Mouse (Mus musculus): ENCODE results near the gene Adam1b. TPM values are rescaled to one million over a fixed set of nuclear protein-coding genes. Genes with fewer than 3 reads are reported as not detected.

Gene Adam1b
- not detected in 2 replicates for polyA plus RNA-seq (2015; fragmentation: Nextera tagmentation; extraction: Ambion mirVana)

DNA sequence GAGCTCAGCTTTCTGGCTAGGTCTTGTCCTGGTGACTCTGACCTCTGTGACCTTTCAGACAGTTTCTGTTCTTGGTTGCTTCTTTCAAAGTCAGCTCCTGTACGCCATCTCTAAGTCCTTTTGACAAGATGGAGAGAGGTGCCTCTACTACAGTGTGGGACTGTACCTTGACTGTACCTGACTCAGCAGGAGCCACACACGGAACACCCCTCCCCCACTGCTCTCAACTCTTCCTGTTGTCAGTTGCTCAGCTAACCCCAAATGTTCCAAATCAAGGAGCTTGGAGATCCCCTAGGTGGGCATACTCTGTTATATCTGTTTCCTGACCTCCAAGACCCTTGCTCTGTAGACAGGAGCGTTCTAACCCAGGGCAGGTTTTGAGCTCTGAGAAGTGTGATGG lies at the start of gene Adam1b:
Gene Adam1b, minus strand, starts transcription at position 205 of the 400 bp plus-strand sequence.
- Histone ChIP-seq H3K9ac (no peak within 1 kb of the TSS), H3K4me1 (replicated peaks) (no peaks in the 10 kb centered on the region), H3K4me3 (no peak within 1 kb of the TSS), H3K27me3 (no peaks in the 10 kb centered on the region), H3K9me3 (no peaks in the 10 kb centered on the region), H3K27ac (replicated peaks) (no peak within 1 kb of the TSS), H3K4me2 (no peak within 1 kb of the TSS), H3K36me3 (no peaks in the 10 kb centered on the region)
- ATAC-seq (ENCODE audit: low read depth): no peak
- 86% methylated on average over 3 of the region's 3 CpGs for WGBS

DNA sequence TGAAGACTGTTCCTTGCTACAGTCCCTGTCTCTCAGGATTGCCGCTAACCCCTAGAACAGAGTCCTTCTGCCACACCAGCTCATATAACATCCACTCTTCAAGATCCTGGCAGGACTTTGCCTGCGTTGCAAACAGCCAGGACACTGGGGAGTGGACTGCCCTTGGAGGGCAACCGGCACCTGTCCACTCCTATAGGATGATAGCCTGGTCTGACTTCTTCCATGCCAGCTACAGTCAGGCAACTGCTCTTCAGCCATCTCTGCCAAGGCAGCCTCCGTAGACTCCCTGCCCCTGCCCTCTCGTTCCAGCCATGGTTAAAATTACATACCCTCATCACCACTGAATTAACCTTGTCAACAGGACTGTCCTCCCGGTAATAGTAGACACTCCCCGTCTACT lies 46.0 kb upstream of the Adam1b start:
- H3K36me3 ChIP-seq: no peaks in the 10 kb centered on the region
- no peak overlapping the region for H3K4me3 ChIP-seq
- no peaks in the 10 kb centered on the region for H3K27me3 ChIP-seq
- H3K9me3 ChIP-seq: no peaks in the 10 kb centered on the region
- no peak overlapping the region for H3K9ac ChIP-seq
- 86% methylated on average over 7 of the region's 7 CpGs for WGBS
- no peak overlapping the region for H3K4me2 ChIP-seq
- ATAC-seq (ENCODE audit: low read depth): no peak
- H3K4me1 ChIP-seq (replicated peaks): peaks cover 13% of the 10 kb centered on the region
- no peak overlapping the region for H3K27ac ChIP-seq (replicated peaks)

DNA sequence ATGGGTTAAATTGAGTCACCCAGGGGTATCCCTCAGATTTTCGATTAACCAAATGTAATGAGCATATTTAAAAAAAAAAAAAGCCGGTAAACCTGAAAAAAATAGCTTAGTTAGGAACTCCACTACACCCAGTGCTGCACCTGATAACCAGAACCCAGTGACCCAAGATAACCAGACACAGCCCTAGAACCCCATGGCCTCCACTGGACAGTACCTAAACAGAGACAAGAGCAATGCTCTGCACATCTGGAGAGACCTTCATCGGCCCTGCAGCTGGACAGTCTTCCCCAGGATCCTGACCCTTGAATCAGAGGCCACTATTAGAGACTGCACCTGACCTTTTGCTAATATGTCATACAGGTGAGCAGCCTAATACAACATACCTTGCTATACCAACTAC lies 43.8 kb upstream of the Adam1b start:
- WGBS: 92% methylated on average over 3 of the region's 3 CpGs
- no peak for ATAC-seq (ENCODE audit: low read depth)

DNA sequence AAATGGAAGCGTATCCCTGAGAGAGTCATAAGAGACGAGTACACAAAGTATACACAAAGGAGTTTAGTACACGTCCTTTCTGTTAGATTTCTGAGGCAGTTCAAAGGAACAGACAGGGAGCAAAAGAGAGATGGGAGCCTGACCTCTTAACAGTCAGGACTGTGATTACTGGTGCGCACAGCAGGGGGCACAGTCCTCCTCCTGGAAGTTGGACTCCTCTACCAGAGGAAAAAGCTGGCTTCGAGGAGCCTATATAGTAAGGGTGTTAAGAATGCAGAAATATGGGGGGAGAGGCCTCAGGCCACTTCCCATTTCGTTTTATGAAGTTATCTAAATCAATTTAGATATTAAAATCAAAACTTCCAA lies 43.3 kb upstream of the Adam1b start:
- H3K4me1 ChIP-seq (replicated peaks): peaks cover 36% of the 10 kb centered on the region
- H3K9ac ChIP-seq: peak overlapping the region; percentile 93
- no peaks in the 10 kb centered on the region for H3K27me3 ChIP-seq
- H3K27ac ChIP-seq (replicated peaks): peak overlapping the region; percentile 97; the same call in 1 of the 2 replicates
- peak; percentile 36; the same call in 1 of the 2 replicates for ATAC-seq (ENCODE audit: low read depth)
- no peaks in the 10 kb centered on the region for H3K36me3 ChIP-seq
- no peaks in the 10 kb centered on the region for H3K9me3 ChIP-seq
- H3K4me2 ChIP-seq: peak overlapping the region; percentile 79
- peak overlapping the region; percentile 83 for H3K4me3 ChIP-seq
- whole genome bisulfite sequencing: 33% methylated on average over 6 of the region's 6 CpGs

More for the DNA sequence above, 43.8 kb upstream of the Adam1b start:
- Histone ChIP-seq H3K4me3 (no peak overlapping the region), H3K27ac (replicated peaks) (no peak overlapping the region), H3K4me2 (no peak overlapping the region), H3K36me3 (no peaks in the 10 kb centered on the region), H3K9me3 (no peaks in the 10 kb centered on the region), H3K4me1 (replicated peaks) (peaks cover 34% of the 10 kb centered on the region), H3K9ac (no peak overlapping the region), H3K27me3 (no peaks in the 10 kb centered on the region)

DNA sequence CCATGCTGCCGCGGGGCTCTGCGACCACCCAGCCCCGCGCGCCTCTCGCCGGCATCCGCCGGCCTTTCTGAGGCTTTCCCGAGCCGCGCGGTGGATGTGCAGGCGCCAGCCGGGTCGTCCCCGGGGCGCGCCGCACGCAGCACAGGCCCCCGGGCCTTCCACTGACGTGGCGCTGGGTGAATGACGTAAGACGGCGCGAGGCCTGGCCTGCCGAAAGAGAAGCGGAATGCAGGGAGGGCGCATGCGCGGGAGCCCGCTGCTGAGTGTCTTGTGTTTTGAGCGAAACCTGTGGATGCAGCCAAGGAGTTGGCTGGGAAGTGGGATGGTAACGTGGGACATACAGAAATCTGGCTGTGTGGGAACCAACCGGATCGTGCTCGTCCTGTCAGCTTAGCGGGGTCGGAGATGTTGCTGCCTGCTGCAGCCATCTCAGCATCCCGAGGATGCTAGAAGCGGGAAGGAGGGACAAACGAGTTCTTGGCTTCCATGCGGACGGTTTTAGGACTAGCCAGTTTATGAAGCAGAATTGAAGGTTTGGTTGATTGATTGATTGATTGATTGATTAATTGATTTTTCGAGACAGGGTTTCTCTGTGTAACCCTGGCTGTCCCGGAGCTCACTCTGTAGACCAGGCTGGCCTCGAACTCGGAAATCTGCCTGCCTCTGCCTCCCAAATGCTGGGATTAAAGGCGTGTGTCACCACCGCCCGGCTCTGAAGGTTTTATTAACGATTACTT lies 42.7 kb upstream of the Adam1b start, which contains the start of gene Mapkapk5:
Gene Mapkapk5, minus strand, starts transcription at position 113 of the 737 bp plus-strand sequence.
- Histone ChIP-seq H3K36me3 (no peaks in the 10 kb centered on the region), H3K9me3 (no peaks in the 10 kb centered on the region), H3K27ac (replicated peaks) (peak within 1 kb of the TSS; percentile 97), H3K4me2 (peak within 1 kb of the TSS; percentile 79), H3K4me1 (replicated peaks) (peaks cover 36% of the 10 kb centered on the region), H3K9ac (peak within 1 kb of the TSS; percentile 93), H3K27me3 (no peaks in the 10 kb centered on the region), H3K4me3 (peak within 1 kb of the TSS; percentile 83)
- ATAC-seq (ENCODE audit: low read depth): peak; percentile 92
- WGBS: 2% methylated on average over 55 of the region's 55 CpGs

DNA sequence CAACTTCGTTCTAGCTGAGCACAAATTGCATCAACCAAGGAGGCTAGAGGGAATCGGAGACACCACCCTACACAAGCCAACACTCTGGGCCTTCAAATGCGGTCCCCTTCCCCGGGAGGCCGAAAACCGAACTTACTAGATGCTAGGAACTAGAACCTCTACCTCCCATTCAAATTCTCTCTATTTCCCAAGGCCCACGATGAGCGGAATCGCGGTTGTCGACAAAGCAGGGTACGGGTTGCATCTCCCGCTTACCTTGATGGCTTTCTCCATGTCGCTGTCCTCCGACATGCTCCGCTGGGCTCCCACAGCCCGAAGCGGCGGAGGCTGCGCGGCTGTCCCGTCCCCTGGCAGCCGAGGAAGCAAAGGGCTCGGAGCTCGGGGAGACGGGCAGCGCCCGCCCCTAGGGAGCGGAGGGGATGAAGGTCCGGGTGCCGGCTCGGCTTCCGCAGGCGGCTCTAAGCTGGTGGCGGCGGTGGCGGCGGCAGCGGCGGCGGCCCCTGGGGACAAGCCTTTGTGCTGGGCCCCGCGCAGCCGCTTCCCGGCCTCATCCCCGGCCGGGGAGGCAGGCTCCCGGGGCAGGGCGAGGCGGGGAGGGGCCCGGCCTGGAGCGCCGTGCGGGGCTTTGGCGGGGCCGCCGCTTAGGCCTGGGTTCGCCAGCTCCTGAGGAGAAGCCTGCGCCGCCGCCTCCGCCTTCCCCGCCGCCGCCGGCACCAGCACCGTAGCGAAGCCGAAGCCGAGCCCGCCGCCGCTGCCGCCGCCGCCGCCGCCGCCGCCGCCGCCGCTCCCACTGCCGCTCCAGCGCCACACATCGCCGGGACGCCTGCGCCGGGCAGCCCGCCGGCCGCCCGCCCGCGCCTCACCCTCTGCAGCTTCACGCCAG lies 41.9 kb upstream of the Adam1b start, which contains the start of the genes Adam1a and Gm42878:
Gene Adam1a, minus strand, starts transcription at position 573 of the 883 bp plus-strand sequence.
Gene Gm42878, minus strand, starts transcription at position 573 of the 883 bp plus-strand sequence.
- ATAC-seq (ENCODE audit: low read depth): peak; percentile 62
- WGBS: under 1% methylated on average over 58 of the region's 97 CpGs

DNA sequence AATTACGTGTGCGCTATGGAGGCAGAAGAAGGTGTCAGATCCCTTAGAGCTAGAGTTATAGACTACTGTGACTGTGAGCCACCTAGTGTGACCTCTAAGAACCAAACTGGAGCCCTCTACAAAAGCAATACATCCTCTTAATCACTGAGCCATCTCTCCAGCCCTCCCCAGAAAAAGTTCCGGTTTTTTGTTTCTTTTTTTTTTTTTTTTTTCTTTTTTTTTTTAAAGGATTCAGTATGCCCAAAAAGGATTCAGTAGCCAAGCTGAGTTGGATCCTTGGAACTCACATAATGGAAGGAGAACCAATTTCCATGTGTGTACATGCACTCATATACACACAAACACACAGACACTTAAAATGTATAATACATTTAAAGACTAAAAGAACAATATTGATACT lies 40.1 kb upstream of the Adam1b start:
- 84% methylated on average over 3 of the region's 3 CpGs for WGBS
- no peak for ATAC-seq (ENCODE audit: low read depth)
- H3K4me3 ChIP-seq: 0 out of 2 replicates have a peak overlapping the region, but pooled peaks have one; percentile 83
- peaks cover 36% of the 10 kb centered on the region for H3K4me1 ChIP-seq (replicated peaks)
- peaks cover 9% of the 10 kb centered on the region for H3K36me3 ChIP-seq
- no peaks in the 10 kb centered on the region for H3K9me3 ChIP-seq
- H3K27me3 ChIP-seq: no peaks in the 10 kb centered on the region
- no peak overlapping the region for H3K27ac ChIP-seq (replicated peaks)
- H3K4me2 ChIP-seq: peak overlapping the region; percentile 79
- H3K9ac ChIP-seq: no peak overlapping the region

More for the DNA sequence above, 41.9 kb upstream of the Adam1b start, which contains the start of the genes Adam1a and Gm42878:
- Histone ChIP-seq H3K4me1 (replicated peaks) (peaks cover 36% of the 10 kb centered on the region), H3K4me3 (peak within 1 kb of the TSS; percentile 83), H3K9me3 (no peaks in the 10 kb centered on the region), H3K27me3 (no peaks in the 10 kb centered on the region), H3K36me3 (no peaks in the 10 kb centered on the region), H3K9ac (peak within 1 kb of the TSS; percentile 93), H3K27ac (replicated peaks) (peak within 1 kb of the TSS; percentile 97), H3K4me2 (peak within 1 kb of the TSS; percentile 79)

DNA sequence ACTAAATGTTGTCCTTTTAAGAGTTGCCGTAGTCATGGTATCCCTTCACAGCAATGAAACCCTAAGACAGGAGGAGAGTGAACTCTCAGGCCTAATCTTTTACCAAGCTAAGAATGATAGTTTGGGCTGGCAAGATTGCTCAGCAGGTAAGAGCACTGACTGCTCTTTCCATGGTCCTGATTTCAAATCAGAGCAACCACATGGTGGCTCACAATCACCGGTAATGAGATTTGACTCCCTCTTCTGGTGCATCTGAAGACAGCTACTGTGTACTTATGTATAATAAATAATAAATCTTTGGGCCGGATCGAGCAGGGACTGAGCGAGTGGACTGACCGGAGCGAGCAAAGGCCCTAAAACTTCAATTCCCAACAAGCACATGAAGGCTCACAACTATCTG lies 38.0 kb upstream of the Adam1b start:
- ATAC-seq (ENCODE audit: low read depth): no peak
- Histone ChIP-seq H3K4me2 (no peak overlapping the region), H3K27me3 (no peaks in the 10 kb centered on the region), H3K9me3 (no peaks in the 10 kb centered on the region), H3K36me3 (peaks cover 29% of the 10 kb centered on the region), H3K9ac (no peak overlapping the region), H3K27ac (replicated peaks) (no peak overlapping the region), H3K4me3 (no peak overlapping the region), H3K4me1 (replicated peaks) (peaks cover 30% of the 10 kb centered on the region)
- WGBS: 87% methylated on average over 7 of the region's 7 CpGs

DNA sequence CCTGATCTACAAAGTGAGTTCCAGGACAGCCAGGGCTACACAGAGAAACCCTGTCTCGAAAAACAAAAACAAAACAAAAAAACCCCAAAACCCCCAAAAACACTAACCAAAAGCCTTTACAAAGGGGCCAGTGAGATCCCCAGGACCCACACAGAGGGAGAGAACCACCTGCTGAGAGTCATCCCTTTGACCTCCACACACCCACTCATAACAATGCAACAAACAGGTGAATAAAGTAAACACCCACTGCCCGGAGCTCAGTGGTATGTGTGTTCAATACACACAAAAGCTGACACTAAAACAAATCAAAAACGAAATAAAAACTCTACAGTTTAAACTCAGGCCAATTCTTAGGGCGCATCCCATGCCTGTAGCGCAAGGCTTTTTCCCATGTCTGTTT lies 36.8 kb upstream of the Adam1b start:
- Histone ChIP-seq H3K9ac (no peak overlapping the region), H3K27ac (replicated peaks) (no peak overlapping the region), H3K27me3 (no peaks in the 10 kb centered on the region), H3K4me2 (no peak overlapping the region), H3K9me3 (no peaks in the 10 kb centered on the region), H3K4me1 (replicated peaks) (peaks cover 29% of the 10 kb centered on the region), H3K4me3 (no peak overlapping the region), H3K36me3 (peaks cover 40% of the 10 kb centered on the region)
- 88% methylated on average over 5 of the region's 5 CpGs for WGBS
- ATAC-seq (ENCODE audit: low read depth): no peak

DNA sequence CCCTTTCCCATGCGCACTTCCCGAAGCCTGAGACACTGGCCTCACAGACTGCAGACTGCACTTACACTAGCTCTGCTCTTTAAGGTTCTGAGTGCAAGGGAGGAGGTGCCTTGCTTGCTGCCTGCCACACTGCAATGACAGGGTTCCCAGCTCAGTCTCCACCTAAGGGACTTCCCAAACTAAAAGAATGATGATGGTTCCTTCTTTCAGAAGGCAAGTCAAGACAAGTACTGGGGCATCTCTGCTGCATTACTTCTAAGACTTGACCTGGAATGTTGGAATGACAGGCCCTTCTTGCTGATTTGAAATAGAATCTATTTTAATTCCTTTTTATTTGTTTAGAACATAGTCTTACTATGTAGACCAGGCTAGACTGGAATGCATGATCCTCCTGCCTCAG lies 34.4 kb upstream of the Adam1b start:
- no peak for ATAC-seq (ENCODE audit: low read depth)
- no peak overlapping the region for H3K9ac ChIP-seq
- 88% methylated on average over 2 of the region's 2 CpGs for WGBS
- no peak overlapping the region for H3K4me2 ChIP-seq
- no peak overlapping the region for H3K4me3 ChIP-seq
- H3K36me3 ChIP-seq: peaks cover 63% of the 10 kb centered on the region
- peaks cover 7% of the 10 kb centered on the region for H3K4me1 ChIP-seq (replicated peaks)
- no peaks in the 10 kb centered on the region for H3K27me3 ChIP-seq
- no peaks in the 10 kb centered on the region for H3K9me3 ChIP-seq
- no peak overlapping the region for H3K27ac ChIP-seq (replicated peaks)

DNA sequence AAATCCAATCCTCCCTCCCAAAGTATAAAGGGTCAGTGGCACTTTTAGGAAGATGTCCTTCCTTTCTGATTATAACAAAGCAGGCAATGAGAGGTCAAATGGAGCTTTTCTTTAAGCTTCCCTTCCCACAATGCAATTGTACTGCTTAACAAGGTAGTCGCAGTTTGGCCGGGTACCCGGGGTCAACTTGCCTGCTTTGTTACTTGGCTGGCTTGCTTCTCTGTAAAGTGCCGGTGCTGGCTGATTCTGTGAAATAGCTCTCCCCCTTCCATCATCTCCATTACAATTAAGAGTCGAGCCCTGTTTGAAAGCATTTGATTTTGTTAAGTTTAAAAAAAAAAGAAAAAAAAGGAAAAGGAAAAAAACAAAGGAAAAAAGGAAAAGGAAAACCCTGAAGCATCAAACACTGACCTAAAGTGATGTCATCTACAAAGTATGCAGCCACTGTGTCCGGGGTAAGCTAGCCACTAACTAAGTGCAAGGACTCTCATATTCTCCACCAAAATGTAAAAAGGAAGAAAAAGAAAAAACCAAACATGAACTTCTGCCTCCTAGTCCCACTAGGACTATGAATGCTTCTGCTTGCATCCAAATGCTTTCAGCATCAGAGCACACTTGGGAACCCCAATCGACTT lies 33.8 kb upstream of the Adam1b start:
- H3K4me3 ChIP-seq: no peak overlapping the region
- no peaks in the 10 kb centered on the region for H3K27me3 ChIP-seq
- no peaks in the 10 kb centered on the region for H3K9me3 ChIP-seq
- peaks cover 69% of the 10 kb centered on the region for H3K36me3 ChIP-seq
- no peak overlapping the region for H3K9ac ChIP-seq
- peaks cover 1% of the 10 kb centered on the region; the same call in 1 of the 2 replicates for H3K4me1 ChIP-seq (replicated peaks)
- no peak for ATAC-seq (ENCODE audit: low read depth)
- no peak overlapping the region for H3K27ac ChIP-seq (replicated peaks)
- no peak overlapping the region for H3K4me2 ChIP-seq
- WGBS: 56% methylated on average over 7 of the region's 7 CpGs

Data from neural tube, embryonic 13.5 days (tissue).